Mouse (Mus musculus): Measurements from ENCODE around the gene Gucy2g.
"Not testable (repeated sequence)": the region's sequence is repeated elsewhere in the genome, so short reads cannot be mapped to it uniquely, and the experiment has no call there.

Gucy2g gene

GRCm38 (mm10) chr19:55207746-55208538, 33.1 kb downstream of the Gucy2g start:
- intact Hi-C loops (cut with DNase I), result loop anchor here (5.0 kb wide), 1 partner anchor 1166 kb away; the partner anchor contains the start of gene Adra2a

GRCm38 (mm10) chr19:55207205-55207604, 33.8 kb downstream of the Gucy2g start:
- intact Hi-C loops (cut with DNase I), result loop anchor here (5.0 kb wide), 1 partner anchor 1165 kb away; the partner anchor contains the start of gene Adra2a

- intact Hi-C loops (cut with DNase I), result loop anchor here (5.0 kb wide), 1 partner anchor 1164 kb away; the partner anchor contains the start of gene Adra2a
Observed at GRCm38 (mm10) chr19:55206482-55207138, 34.4 kb downstream of the Gucy2g start.

GRCm38 (mm10) chr19:55198303-55198702, 42.7 kb downstream of the Gucy2g start:
- intact Hi-C loops (cut with DNase I), result loop anchor here (5.0 to 10.0 kb wide), 4 partner anchors 64 to 136 kb away; no protein-coding TSS in a partner anchor

DNA sequence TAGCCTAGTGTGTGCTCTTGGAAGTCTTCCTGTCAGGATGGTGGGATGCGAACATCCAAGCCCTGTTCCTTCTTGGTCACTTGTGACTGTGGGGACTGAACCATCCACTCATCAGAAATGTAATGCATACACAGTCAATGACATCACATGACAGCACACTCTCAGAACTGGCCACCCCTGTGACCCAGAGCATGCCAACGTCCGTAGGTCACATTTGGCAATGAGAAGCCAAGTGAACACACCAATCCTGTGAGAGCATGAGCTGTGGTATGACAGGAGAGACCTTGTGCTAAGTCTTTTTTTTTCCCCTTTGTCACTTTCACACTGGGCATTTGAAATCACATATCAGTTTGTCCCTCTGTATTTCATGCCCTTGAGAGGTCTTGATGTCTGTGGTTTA, 45.5 kb downstream of the Gucy2g start:
- intact Hi-C loops (cut with DNase I), result loop anchor here (2.0 to 10.0 kb wide), 5 partner anchors 31 to 133 kb away; no protein-coding TSS in a partner anchor

GRCm38 (mm10) chr19:55194520-55195170, 46.4 kb downstream of the Gucy2g start:
- intact Hi-C loops (cut with DNase I), result loop anchor here (2.0 to 10.0 kb wide), 5 partner anchors 30 to 132 kb away; no protein-coding TSS in a partner anchor

DNA sequence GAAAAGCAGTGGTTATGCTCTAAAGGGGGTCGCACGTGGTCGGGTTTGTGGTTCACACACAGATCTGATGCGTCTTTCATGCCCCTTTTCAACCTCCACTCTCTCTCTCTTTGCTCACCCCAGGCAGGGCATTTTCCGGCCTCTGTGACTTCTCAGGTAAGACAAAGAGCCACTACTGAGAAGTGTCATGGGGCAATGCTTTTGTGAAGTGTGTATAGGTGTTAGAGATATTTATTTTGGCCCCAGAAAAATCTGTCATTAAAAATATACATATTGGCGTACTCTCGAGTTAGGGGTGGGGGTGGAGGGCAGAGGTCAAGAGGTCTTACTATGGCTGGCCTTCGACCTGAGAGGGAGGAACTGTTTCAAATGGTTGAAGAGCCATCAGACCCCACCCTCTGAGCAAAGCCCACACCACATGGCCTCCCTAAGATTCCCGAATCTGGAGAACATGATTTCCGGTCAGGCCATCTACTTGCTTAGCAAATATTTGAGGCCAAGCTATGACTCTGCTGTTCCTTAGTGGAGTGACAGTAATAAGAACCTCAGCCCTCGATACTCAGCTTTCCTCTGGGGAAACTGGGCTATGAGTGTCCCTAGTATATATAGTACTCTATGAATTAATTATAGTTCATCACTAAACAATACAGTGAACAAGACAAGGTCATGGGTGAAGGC, 47.2 kb downstream of the Gucy2g start:
- intact Hi-C loops (cut with DNase I), result loop anchor here (2.0 to 10.0 kb wide), 3 partner anchors 29 to 89 kb away; no protein-coding TSS in a partner anchor

DNA sequence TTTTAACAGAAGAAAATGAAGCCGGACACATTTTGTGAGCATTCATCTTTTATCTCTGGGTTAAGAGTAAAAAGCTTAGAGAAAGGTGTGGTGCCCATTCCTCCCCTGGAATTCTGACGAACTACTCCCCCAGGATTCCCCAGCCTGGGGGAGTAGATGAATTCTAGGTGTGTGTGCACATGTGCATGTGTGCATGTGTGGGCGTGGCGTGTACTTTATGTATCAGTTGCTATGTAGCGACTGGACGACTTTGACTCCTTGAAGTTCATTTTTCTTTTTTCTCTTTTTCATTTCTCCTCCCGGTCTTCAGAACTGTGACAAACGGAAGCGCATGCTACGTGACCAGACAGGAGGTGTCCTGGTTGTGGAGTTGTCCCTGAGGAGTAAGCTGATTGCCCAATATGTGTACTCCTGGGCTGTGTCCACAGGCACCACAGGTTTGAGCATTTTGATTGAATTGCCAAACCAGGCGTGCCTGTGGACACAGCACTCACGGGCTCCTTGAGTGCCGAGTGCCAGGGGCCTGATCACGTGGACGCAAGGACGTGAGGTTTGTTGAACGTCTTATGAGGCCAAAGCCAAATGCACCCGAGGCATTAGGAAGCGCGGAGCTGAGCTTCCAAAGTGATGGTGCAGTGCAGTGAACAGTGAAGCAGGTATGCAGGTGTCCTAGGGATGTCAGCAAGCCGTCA, 48.6 kb downstream of the Gucy2g start:
- intact Hi-C loops (cut with DNase I), result loop anchor here (10.0 kb wide), 2 partner anchors 58 to 88 kb away; no protein-coding TSS in a partner anchor

GRCm38 (mm10) chr19:55191596-55191995, 49.4 kb downstream of the Gucy2g start:
- intact Hi-C loops (cut with DNase I), result loop anchor here (10.0 kb wide), 2 partner anchors 57 to 87 kb away; no protein-coding TSS in a partner anchor

- intact Hi-C loops (cut with DNase I), result loop anchor here (10.0 kb wide), 2 partner anchors 55 to 85 kb away; no protein-coding TSS in a partner anchor
Observed at GRCm38 (mm10) chr19:55190065-55190464, 51.0 kb downstream of the Gucy2g start.

DNA sequence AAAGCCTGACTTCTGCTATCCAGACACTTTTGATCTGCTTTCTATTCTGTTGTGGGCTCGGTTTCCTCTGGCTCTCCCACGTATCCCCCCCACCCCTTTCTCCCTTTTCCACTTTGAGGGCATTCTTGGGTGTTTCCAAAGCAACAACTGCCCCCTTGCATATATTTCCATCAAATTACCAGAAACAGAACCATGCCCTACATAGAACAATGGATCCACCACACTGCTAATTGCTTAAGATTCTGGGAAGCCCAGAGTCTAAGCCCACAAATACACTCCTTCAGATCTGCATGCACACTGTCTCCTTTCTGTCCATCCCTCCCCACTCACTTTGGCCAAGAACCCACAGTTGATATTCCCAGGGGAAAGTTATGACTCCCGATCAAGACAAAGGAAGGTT, 55.4 kb downstream of the Gucy2g start:
- intact Hi-C loops (cut with DNase I), result no loop called here

- intact Hi-C loops (cut with DNase I), result no loop called here
Observed at GRCm38 (mm10) chr19:55185074-55185473, 56.0 kb downstream of the Gucy2g start.

DNA sequence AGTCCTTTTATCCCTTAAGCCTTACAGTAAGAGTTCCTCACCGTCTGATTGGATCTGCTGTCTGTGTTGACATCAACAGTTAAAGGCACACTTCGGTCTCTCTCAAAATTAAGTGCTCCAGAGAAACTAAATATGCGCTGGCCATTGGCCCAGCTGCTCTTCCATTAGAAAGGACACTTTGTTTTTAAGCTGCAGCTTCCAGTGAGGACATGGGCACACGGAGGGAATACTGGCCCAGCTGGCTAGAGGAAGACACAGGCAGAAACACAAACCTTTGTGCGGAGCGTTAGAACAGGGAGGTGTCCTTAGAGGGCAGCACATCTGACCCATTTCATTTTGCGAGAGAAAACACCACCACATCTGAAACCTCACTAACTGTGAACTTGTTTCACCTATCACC, 56.6 kb downstream of the Gucy2g start:
- intact Hi-C loops (cut with DNase I), result no loop called here

GRCm38 (mm10) chr19:55180433-55180832, 60.6 kb downstream of the Gucy2g start, which contains the start of gene Tectb:
TSS of gene Tectb (plus strand) at chr19:55180733.
- intact Hi-C loops (cut with DNase I), result no loop called here

- intact Hi-C loops (cut with DNase I), result no loop called here
Observed at GRCm38 (mm10) chr19:55177143-55177542, 63.9 kb downstream of the Gucy2g start.

- intact Hi-C loops (cut with DNase I), result loop anchor here (5.0 kb wide), 1 partner anchor 34 kb away; no protein-coding TSS in a partner anchor
Observed at GRCm38 (mm10) chr19:55171585-55171984, 69.5 kb downstream of the Gucy2g start.

GRCm38 (mm10) chr19:55170399-55170798, 70.6 kb downstream of the Gucy2g start:
- intact Hi-C loops (cut with DNase I), result loop anchor here (5.0 kb wide), 1 partner anchor 33 kb away; no protein-coding TSS in a partner anchor

GRCm38 (mm10) chr19:55169236-55169729, 71.8 kb downstream of the Gucy2g start:
- intact Hi-C loops (cut with DNase I), result not testable (repeated sequence)

DNA sequence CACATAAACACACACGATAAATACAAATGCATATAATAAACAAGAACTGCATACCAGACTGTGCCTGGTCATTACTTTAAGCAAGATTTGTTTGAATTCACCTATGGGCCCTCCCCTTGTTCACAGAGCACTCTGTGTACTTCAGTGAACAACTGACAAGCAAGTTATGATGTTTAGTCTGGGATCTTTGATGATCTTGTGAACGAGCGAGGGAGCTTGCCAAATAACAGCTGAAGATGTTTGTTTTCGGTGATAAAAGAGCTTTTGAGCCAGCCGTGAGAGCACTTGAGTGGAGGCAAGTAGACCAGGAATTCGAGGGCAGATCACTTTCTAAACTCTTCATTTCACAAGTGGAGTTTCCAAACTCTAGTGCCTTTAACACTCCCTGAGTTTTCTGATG, 72.7 kb downstream of the Gucy2g start:
- intact Hi-C loops (cut with DNase I), result no loop called here

DNA sequence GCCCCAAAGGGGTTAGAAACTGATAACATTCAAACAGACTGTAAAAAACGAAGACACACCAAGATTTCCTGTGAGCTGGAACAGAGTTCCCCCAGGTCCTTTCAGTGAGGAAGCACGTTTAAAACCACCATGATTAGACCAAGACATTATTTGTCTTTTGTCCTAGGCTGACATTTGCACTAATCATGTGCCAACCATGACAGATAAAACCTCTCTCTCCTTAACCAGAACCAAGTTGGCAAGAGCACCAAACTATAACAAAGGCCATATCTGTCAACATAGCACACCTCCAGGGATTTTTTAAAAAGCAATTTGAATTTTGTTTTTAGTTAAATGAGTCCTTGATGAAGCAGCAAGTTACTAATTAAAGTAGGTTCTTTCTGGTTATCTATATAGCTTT, 73.3 kb downstream of the Gucy2g start:
- intact Hi-C loops (cut with DNase I), result no loop called here
